Mouse (Mus musculus) midbrain, embryonic 13.5 days (tissue): Measurements from ENCODE around the gene A730061H03Rik. TPM values are rescaled to one million over a fixed set of nuclear protein-coding genes. Genes with fewer than 3 reads are reported as not detected.

Experiments used
- ATAC-seq: fragments of 200-750 bp; cut with Nextera tagmentation; 2 replicates; pipeline ENCODE4 v1.8.0; 2017; ENCODE audit warnings: mild to moderate bottlenecking, moderate TSS enrichment, moderate library complexity
- H3K27ac ChIP-seq: fragments of 300-500 bp; sonication (generic); 2 replicates; pipeline ENCODE4 v1.5.1; 2015; ENCODE audit warnings: inconsistent platforms, mild to moderate bottlenecking, moderate library complexity
- H3K27me3 ChIP-seq: fragments of 300-500 bp; sonication (generic); 2 replicates; pipeline ENCODE4 v1.6.1; 2015; ENCODE audit warnings: mild to moderate bottlenecking, inconsistent platforms
- H3K36me3 ChIP-seq: fragments of 300-500 bp; sonication (generic); 2 replicates; pipeline ENCODE4 v1.6.1; 2015; ENCODE audit warnings: mild to moderate bottlenecking, inconsistent platforms
- H3K4me1 ChIP-seq: fragments of 300-500 bp; sonication (generic); replicated peaks from 2 replicates; pipeline ENCODE4 v1.6.1; 2015; ENCODE audit warnings: inconsistent platforms
- H3K4me2 ChIP-seq: fragments of 300-500 bp; sonication (generic); replicated peaks from 2 replicates; pipeline ENCODE4 v1.6.1; 2015; ENCODE audit warnings: moderate library complexity, mild to moderate bottlenecking, inconsistent platforms
- H3K4me3 ChIP-seq: fragments of 300-500 bp; sonication (generic); replicated peaks from 2 replicates; pipeline ENCODE4 v1.5.1; 2015; ENCODE audit warnings: mild to moderate bottlenecking, inconsistent platforms
- H3K9ac ChIP-seq: fragments of 300-500 bp; sonication (generic); replicated peaks from 2 replicates; pipeline ENCODE4 v1.6.1; 2015; ENCODE audit warnings: mild to moderate bottlenecking, inconsistent platforms
- H3K9me3 ChIP-seq: fragments of 300-500 bp; sonication (generic); 2 replicates; pipeline ENCODE4 v1.6.1; 2016; ENCODE audit warnings: mild to moderate bottlenecking, inconsistent platforms
- WGBS: fragments of 180-500 bp; shearing (Covaris S2); methylation state at CpG from one replicate; pipeline ENCODE4 v1.1.7; 2015; 5-methylcytosine and 5-hydroxymethylcytosine counted together
- polyA plus RNA-seq: library from polyadenylated mRNA; unstranded; fragments of >200 nt; fragmentation: Nextera tagmentation; extraction: Ambion mirVana; gene quantifications from 2 replicates; pipeline ENCODE4 v1.2.1, GENCODE M21; 2015

A730061H03Rik gene
- polyA plus RNA-seq, 1 experiment from 2014 or later: 0.43 TPM

GRCm38 (mm10) chr14:55578668-55579269 is 18.6 kb upstream of the A730061H03Rik start:
- peak; percentile 55 for ATAC-seq
- H3K4me2 ChIP-seq: peak overlapping the region; percentile 88
- peak overlapping the region; percentile 81 for H3K9ac ChIP-seq
- H3K9me3 ChIP-seq: no peaks in the 10 kb centered on the region
- H3K27me3 ChIP-seq: no peaks in the 10 kb centered on the region
- peaks cover 20% of the 10 kb centered on the region for H3K4me1 ChIP-seq
- peaks cover 21% of the 10 kb centered on the region for H3K36me3 ChIP-seq
- H3K4me3 ChIP-seq: peak overlapping the region; percentile 53
- peak overlapping the region; percentile 86 for H3K27ac ChIP-seq
- 34% methylated on average over 6 of the region's 6 CpGs for WGBS

GRCm38 (mm10) chr14:55577871-55578667 is 17.9 kb upstream of the A730061H03Rik start, which contains the start of gene Psme1:
Psme1 (plus strand) TSS chr14:55578123.
- Histone ChIP-seq H3K36me3 (peaks cover 21% of the 10 kb centered on the region), H3K4me1 (peaks cover 20% of the 10 kb centered on the region), H3K9ac (peak within 1 kb of the TSS; percentile 81), H3K27me3 (no peaks in the 10 kb centered on the region), H3K27ac (peak within 1 kb of the TSS; percentile 86), H3K9me3 (no peaks in the 10 kb centered on the region), H3K4me3 (peak within 1 kb of the TSS; percentile 53), H3K4me2 (peak within 1 kb of the TSS; percentile 88)
- peak; percentile 94 for ATAC-seq
- WGBS: under 1% methylated on average over 31 of the region's 32 CpGs

GRCm38 (mm10) chr14:55576376-55576775 is 16.2 kb upstream of the A730061H03Rik start:
- no peak for ATAC-seq
- H3K4me1 ChIP-seq: peaks cover 20% of the 10 kb centered on the region
- WGBS: 85% methylated on average over 16 of the region's 16 CpGs
- H3K9me3 ChIP-seq: no peaks in the 10 kb centered on the region
- no peak overlapping the region for H3K9ac ChIP-seq
- H3K4me2 ChIP-seq: no peak overlapping the region
- no peaks in the 10 kb centered on the region for H3K27me3 ChIP-seq
- no peak overlapping the region for H3K27ac ChIP-seq
- peaks cover 17% of the 10 kb centered on the region for H3K36me3 ChIP-seq
- no peak overlapping the region for H3K4me3 ChIP-seq

GRCm38 (mm10) chr14:55575711-55576110 is 15.5 kb upstream of the A730061H03Rik start:
- Histone ChIP-seq H3K36me3 (peaks cover 14% of the 10 kb centered on the region), H3K9ac (no peak overlapping the region), H3K9me3 (no peaks in the 10 kb centered on the region), H3K27ac (no peak overlapping the region), H3K27me3 (no peaks in the 10 kb centered on the region), H3K4me3 (no peak overlapping the region), H3K4me2 (no peak overlapping the region), H3K4me1 (peaks cover 20% of the 10 kb centered on the region)
- 77% methylated on average over 13 of the region's 13 CpGs for WGBS
- ATAC-seq: no peak

- H3K4me3 ChIP-seq: no peak within 1 kb of the TSS
- peaks cover 20% of the 10 kb centered on the region for H3K4me1 ChIP-seq
- no peaks in the 10 kb centered on the region for H3K9me3 ChIP-seq
- no peak within 1 kb of the TSS for H3K4me2 ChIP-seq
- no peak within 1 kb of the TSS for H3K9ac ChIP-seq
- H3K27me3 ChIP-seq: no peaks in the 10 kb centered on the region
- H3K27ac ChIP-seq: no peak within 1 kb of the TSS
- no peak for ATAC-seq
- 79% methylated on average over 8 of the region's 8 CpGs for WGBS
- H3K36me3 ChIP-seq: peaks cover 14% of the 10 kb centered on the region
These were observed 15.1 kb upstream of the A730061H03Rik start, which contains the start of gene Fitm1 for GRCm38 (mm10) chr14:55575302-55575701. Fitm1 (plus strand) TSS chr14:55575617.

- Histone ChIP-seq H3K4me2 (no peak overlapping the region), H3K4me1 (no peaks in the 10 kb centered on the region), H3K27me3 (no peaks in the 10 kb centered on the region), H3K27ac (no peak overlapping the region), H3K4me3 (no peak overlapping the region), H3K36me3 (peaks cover 43% of the 10 kb centered on the region), H3K9ac (no peak overlapping the region), H3K9me3 (no peaks in the 10 kb centered on the region)
- ATAC-seq: no peak
These were observed 11.6 kb upstream of the A730061H03Rik start for GRCm38 (mm10) chr14:55571760-55572159.

GRCm38 (mm10) chr14:55570588-55570987 is 10.4 kb upstream of the A730061H03Rik start:
- Histone ChIP-seq H3K27me3 (no peaks in the 10 kb centered on the region), H3K9ac (no peak overlapping the region), H3K4me3 (no peak overlapping the region), H3K4me2 (no peak overlapping the region), H3K4me1 (no peaks in the 10 kb centered on the region), H3K9me3 (no peaks in the 10 kb centered on the region), H3K36me3 (peaks cover 55% of the 10 kb centered on the region), H3K27ac (no peak overlapping the region)
- ATAC-seq: no peak
- 88% methylated on average over 2 of the region's 2 CpGs for WGBS

- Histone ChIP-seq H3K4me1 (0 out of 2 replicates have a peak, but pooled peaks cover 2% of the 10 kb centered on the region), H3K4me2 (no peak overlapping the region), H3K27me3 (no peaks in the 10 kb centered on the region), H3K36me3 (peaks cover 84% of the 10 kb centered on the region), H3K9ac (0 out of 2 replicates have a peak overlapping the region, but pooled peaks have one; percentile 14), H3K27ac (no peak overlapping the region), H3K9me3 (no peaks in the 10 kb centered on the region), H3K4me3 (no peak overlapping the region)
- WGBS: 89% methylated on average over 3 of the region's 3 CpGs
- no peak for ATAC-seq
These were observed 7.3 kb upstream of the A730061H03Rik start for GRCm38 (mm10) chr14:55567496-55567895.

GRCm38 (mm10) chr14:55565748-55566147 is 5.5 kb upstream of the A730061H03Rik start:
- 86% methylated on average over 3 of the region's 3 CpGs for WGBS
- ATAC-seq: no peak

GRCm38 (mm10) chr14:55563249-55563648 is 3.0 kb upstream of the A730061H03Rik start:
- Histone ChIP-seq H3K4me3 (no peak overlapping the region), H3K4me2 (no peak overlapping the region), H3K27me3 (no peaks in the 10 kb centered on the region), H3K36me3 (peaks cover 56% of the 10 kb centered on the region), H3K9me3 (no peaks in the 10 kb centered on the region), H3K9ac (no peak overlapping the region), H3K4me1 (peaks cover 24% of the 10 kb centered on the region), H3K27ac (no peak overlapping the region)
- no peak for ATAC-seq
- 90% methylated on average over 11 of the region's 11 CpGs for WGBS

More at GRCm38 (mm10) chr14:55565748-55566147, 5.5 kb upstream of the A730061H03Rik start:
- Histone ChIP-seq H3K27me3 (no peaks in the 10 kb centered on the region), H3K9ac (no peak overlapping the region), H3K4me1 (peaks cover 17% of the 10 kb centered on the region), H3K36me3 (peaks cover 81% of the 10 kb centered on the region), H3K27ac (no peak overlapping the region), H3K4me3 (no peak overlapping the region), H3K4me2 (no peak overlapping the region), H3K9me3 (no peaks in the 10 kb centered on the region)

- WGBS: 91% methylated on average over 10 of the region's 10 CpGs
- Histone ChIP-seq H3K9me3 (no peaks in the 10 kb centered on the region), H3K9ac (no peak overlapping the region), H3K4me3 (0 out of 2 replicates have a peak overlapping the region, but pooled peaks have one; percentile 56), H3K27ac (no peak overlapping the region), H3K36me3 (peaks cover 42% of the 10 kb centered on the region), H3K27me3 (no peaks in the 10 kb centered on the region), H3K4me2 (peak overlapping the region; percentile 86), H3K4me1 (peaks cover 24% of the 10 kb centered on the region)
- ATAC-seq: no peak
These were observed 1.7 kb upstream of the A730061H03Rik start for GRCm38 (mm10) chr14:55561860-55562259.

- Histone ChIP-seq H3K9me3 (no peaks in the 10 kb centered on the region), H3K27me3 (no peaks in the 10 kb centered on the region), H3K9ac (peak within 1 kb of the TSS; percentile 76), H3K27ac (peak within 1 kb of the TSS; percentile 97), H3K4me3 (peak within 1 kb of the TSS; percentile 56), H3K4me1 (peaks cover 24% of the 10 kb centered on the region), H3K36me3 (peaks cover 21% of the 10 kb centered on the region), H3K4me2 (peak within 1 kb of the TSS; percentile 86)
- under 1% methylated on average over 27 of the region's 27 CpGs for WGBS
- ATAC-seq: peak; percentile 87
These were observed 406 bp downstream of the A730061H03Rik start, which contains the start of gene Dcaf11 for GRCm38 (mm10) chr14:55559799-55560201. Dcaf11 (plus strand) TSS chr14:55560006.
